Mouse (Mus musculus) right cerebral cortex, postnatal 36 days (tissue): Measurements from ENCODE around the gene Otx2.

ENCODE experiments used
- DNase-seq, 2 experiments: peaks; one replicate each; pipeline ENCODE4 v3.0.0; 2022; ENCODE audit warnings: low spot score in 2 of 2, mixed read lengths in 1 of 2

Otx2 gene

DNA sequence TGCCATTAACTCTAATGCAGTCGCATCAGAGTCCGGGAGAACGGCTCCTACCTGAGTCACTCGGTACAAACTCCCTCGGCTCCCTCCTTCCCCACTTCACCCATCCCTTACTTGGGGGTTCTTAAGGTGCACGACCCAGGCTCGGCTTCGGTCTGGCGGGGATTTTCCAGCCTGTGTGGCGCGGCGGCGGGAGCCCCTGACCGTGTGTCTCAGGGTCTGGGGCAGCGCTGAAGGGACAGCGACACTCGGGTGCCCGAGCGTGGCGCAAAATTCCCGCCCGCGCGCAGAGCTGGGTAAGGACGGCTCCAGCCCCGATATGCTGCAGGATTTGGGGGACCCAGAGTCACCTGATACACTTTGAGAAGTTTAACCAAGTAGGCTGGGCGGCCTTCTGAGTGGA lies at the start of gene Otx2:
Gene Otx2 (minus strand): TSS at position 279 of the 400 bp plus-strand sequence.
- DNase-seq = no peak

DNA sequence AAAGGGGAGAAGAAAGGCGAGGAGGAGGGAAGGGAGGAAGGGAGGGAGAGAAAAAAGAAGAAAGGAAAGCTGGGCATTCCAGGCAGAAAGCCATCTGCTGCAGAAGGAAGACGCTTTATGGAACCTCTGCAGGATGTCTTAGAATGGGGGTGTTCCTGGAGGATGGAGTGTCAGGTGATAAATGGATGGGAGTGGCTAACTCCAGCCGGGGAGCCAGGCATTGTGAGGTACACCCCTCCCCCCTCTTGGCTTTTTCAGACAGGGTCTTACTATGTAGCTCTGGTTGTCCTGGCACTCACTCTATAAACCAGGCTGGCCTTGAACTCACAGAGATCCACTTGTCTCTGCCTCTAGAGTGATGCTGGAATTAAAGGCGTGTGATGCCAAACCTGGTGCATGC lies 49.1 kb upstream of the Otx2 start:
- no peak for DNase-seq

DNA sequence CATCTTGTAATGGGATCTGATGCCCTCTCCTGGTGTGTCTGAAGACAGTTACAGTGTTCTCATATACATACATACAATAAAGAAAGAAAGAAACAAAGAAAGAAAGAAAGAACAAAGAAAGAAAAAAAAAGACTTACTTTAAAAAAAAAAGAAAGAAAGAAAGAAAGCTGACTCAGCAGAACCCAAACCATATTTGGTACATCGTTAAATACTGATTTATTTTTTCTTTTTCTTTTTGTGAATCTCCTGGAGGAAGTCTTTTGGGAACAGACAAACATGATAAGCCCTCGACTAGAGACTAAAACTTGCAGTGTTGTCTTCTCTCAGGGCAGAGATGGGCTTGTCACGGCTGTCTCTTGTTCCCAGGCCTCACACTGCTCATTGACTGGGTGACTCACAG lies 45.7 kb upstream of the Otx2 start:
- no peak for DNase-seq

DNA sequence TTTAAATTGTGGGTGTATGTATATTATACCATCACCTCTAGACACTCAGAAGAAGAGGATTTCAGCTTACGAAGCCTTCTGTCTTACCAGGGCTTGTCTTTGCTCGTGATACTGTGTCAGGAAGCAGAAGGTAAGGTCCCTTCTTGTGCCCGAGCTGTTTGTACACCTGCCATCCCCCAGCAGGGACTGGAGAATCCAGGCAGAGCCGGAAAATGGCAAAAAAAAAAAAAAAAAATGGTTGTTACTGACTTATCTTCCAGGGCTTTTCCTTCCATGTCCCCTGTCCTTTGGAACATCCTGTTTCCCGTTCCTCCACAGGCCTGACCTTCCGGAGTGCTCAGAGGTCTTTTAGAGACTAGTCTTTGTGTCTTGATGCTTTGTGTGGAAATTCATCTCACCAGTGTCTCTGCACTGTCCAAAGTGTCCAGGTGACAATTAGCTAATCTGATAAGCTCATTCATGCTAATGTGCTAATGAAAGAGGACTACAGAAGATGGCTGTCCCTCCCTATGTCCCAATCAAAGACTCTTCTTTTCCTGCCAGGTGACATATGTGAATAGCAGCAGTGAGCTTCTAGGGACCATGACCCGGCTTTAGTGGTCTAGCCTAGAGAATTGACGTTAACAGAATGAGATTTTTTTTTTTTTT lies 44.1 kb upstream of the Otx2 start:
- no peak for DNase-seq

DNA sequence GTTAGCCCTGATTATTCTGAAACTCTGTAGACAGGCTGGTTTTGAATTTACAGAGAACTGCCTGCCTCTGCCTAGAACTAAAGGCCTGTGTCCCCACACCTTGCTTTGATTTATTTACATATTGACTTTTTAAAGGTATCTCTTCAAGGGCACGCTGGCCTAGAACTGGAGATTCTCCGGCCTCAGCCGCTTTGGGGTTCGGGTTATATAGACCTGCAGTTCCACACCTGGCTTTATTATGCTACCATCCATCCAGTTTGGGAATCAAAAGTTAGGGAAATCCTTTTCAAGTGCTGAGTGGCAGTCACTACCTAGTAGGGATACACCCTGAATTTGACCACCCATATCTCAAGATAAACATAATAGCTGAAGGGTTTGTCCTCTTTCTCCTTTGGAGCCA lies 42.8 kb upstream of the Otx2 start:
- no peak for DNase-seq

DNA sequence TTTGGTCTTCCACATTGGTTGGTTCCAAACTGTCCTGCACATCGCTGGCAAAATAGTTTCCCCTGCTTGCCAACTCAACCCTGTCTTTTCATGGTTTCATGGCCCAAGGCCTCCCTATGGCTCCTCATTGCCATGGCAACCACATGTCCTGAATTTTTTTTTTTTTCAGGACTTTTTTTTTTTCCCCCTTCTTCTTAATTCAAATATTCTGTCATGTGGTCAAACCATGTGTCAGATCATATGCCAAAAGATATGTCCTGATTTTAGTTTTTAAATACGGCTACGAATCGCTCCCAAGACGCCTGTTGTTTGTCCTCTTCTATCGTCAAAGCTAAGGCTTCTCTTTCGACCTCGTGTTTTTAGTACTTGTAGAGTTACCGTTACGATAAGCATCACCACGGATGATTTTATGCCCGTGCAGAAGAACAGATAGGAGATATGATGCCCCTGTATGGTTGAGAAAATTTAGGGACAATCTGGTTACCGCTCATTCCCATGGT lies 37.3 kb upstream of the Otx2 start:
- DNase-seq = no peak

DNA sequence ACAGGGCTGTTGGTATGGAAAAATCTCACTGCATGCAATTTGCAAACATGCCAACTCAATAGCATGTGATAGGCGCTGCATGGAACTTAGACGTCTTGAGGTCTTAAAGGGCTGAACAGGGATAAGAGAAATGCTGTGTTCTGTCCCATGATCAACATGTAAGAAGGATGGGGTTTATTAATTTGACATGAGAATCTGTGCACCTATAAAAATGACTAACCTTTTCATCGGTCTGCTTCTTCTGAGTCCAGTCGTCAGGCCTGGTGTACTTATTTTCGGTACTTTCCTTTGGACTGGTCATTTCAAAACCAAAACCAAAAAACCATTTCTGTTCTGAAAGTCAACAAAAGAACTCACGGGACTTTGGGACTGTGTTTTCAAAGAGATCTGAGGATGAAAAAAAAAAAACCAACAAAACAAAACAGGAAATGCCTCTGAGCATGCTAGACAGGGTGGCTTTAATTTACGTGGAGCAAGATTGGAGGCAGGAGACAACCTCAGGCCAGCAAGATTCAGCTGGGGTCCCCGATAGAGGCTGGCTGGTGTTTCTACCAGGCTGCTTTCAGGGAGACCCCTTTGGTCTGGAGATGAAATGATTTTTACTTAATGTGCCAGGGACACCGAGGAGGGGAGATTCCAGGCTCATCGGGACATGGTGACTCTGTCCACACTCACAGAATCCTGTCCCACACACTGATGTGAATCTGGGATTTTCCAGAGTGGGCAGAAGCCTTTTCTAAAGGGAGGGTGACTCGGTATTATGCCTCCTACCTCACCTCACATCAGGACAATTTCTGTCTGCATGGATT lies 36.6 kb upstream of the Otx2 start:
- no peak for DNase-seq

DNA sequence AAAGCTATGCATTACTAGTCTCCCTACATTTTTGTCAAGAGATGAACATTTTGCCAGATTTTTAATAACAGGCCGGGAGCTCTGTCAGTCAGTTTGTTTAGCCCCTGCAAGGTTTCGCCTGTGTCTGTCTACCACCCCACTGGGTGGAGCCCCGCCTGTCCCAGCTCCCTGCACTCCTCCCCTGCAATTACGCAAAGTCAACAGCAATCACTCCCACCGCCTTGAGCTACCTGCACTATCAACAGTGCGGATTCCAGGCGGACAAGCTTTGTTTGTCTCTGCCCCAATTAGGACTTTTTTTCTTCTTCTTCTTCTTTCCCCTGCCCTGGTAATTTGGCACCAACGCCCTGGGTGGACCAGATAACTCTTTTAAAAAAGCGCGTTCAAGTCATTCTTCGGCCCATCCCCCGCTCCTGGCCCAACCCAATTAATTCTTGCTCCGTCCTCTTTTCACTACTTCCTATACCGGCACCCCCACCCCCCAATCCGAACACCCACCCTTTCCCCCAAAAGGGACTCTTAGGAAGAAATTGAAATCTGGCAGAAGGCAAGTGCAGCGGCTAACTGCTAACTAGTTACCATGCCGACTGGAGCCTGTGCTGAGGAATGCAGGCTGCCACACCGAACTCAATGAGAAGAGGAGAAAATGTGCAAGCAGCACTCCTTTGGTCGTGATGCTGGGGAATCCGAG lies 35.9 kb upstream of the Otx2 start:
- DNase-seq = peak; percentile 4 to 16

DNA sequence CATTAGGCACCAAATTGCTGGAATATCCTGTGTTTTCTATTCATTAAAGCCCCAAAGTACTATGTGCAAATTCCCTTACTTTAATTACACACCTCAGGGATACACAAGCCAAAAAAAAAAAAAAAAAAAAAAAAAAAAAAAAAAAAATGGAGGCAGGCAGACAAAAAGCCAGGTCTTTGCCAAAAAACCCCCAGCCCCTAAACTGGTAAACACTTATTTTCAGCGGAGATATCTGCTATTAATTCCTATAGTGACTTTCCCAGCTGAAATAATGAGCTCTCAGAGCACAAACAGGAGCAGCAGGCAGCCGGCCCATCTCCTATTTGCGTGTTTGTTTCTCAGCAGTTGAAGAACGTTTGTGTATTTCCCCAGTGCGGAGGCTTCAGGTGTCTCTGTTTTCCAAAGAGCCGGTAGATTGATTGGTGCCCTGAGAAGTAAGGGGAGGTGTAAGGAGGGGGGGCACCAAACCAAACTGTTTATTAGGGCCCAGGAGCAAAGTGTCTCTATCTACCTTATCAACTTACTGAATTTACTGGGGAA lies 34.3 kb upstream of the Otx2 start:
- no peak for DNase-seq

DNA sequence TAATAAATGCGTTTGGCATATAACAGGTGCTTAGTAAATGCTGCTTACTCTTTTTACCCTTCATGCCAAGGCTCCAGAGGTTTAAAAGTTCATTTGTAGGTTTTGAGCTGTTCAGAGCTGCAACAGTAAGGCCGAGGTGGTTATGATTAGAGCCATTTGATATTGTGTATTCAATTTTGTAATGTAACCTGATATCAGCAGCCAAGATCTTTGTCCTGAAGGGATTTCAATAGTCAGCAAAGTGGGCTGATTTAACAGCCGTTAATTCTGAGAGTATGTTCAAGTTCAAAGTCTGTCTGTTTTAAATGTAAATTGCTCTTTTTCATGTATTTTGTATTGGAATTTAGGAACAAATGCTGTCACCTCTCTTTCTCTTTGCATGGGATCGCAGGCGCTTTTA lies 33.8 kb upstream of the Otx2 start:
- no peak for DNase-seq

DNA sequence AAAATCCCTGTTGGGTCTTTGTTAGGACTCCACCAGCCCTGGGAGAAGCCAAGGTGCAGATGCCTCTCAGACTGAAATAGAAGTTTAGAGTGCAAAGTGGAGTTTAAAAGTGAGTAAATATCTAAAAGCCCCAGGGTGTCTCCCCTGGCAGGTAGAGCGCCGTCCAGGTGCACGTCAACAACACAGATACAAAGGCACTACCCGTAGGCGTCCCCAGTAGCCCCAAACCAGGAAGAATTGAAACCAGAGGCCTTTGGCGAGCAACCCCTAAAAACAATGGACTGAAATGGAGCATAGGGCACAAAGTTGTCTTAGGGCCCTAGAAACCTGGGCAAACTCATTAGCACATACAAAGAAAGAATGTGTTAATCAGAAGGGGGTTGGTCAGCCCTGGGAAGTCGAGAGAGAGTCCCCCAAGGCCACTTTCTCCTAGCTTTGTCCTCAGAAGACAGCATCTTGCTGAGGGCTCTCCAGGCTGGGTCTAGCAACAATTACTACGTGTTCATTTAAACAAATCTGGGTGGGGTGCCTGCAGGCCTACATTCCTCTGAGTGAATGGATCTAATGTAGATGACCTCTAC lies 27.3 kb upstream of the Otx2 start:
- no peak for DNase-seq

DNA sequence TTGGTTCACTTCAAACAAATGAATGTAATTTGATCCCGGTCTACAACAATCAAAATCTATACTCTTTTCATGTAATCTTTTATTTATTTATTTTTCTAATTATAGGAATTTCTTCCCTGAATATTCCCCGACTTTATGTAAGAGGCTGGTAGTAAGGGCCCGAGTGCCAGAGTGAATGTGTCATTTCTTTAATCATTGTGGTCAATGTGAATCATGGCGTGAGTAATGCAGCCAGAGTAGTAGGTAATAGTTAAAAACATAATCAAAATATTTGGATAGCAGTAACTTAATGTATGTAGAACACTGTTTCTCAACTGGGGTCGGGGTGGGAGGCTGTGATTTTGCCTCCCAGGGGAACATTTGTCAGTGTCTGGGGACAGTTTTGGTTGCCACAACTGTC lies 6.0 kb upstream of the Otx2 start:
- no peak for DNase-seq

DNA sequence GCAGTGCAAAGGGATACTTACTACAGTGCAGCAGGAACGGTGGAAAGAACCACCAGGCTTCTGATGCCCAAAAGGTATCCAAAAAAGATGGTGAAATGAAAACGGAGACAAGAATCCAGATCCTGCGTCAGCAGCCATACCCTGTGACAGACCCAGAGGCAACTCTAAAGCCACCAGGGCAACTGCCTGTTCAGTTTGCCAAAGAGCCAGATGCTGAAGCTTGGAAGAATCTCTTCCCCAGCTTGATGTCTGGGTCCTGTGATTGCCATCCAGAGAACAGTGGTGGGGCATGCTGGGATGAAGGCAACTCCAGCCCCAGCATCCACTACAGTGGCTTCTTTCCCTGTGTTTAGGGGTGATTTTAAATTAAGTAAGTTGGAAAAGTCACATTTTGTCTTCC lies 5.1 kb upstream of the Otx2 start:
- DNase-seq = no peak

DNA sequence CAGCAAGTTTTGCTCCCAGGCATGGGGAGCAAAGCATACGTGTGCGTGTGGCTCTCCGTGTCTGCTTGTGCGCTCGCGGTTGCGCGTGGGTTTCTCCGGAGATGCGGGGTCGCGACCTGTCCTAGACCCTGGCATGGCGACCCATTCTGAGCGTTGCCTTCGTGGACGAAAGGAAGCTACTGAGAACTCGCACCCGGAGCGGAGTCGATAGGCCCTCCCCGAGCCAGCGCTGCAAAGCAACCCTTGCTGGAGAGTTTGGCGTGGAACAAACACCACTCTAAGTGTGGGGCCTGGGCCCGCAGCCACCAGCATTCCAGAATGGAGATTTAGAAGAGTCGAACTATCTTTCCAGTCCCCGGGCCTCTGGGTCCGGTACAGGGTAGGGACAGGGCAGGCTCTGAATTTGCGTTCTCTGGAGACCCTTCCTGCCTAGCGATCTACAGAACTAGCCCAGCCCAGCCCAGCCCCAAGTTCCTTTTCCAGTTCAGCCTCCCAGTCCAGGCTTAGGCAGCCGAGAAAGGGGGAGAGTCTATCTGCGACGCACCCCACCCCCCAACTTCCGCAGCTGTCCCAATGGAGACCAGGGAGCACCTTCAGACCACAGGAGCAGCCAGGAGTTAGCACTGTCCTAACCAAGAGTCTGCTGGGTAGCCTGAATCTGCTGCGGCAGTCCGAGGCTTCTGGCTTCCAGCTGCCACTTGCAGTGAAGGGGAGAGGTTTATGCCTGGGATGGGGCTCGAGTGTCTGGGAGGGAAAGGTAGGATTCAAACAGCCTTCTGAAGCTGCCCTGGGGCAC lies 615 bp upstream of the Otx2 start:
- no peak for DNase-seq

DNA sequence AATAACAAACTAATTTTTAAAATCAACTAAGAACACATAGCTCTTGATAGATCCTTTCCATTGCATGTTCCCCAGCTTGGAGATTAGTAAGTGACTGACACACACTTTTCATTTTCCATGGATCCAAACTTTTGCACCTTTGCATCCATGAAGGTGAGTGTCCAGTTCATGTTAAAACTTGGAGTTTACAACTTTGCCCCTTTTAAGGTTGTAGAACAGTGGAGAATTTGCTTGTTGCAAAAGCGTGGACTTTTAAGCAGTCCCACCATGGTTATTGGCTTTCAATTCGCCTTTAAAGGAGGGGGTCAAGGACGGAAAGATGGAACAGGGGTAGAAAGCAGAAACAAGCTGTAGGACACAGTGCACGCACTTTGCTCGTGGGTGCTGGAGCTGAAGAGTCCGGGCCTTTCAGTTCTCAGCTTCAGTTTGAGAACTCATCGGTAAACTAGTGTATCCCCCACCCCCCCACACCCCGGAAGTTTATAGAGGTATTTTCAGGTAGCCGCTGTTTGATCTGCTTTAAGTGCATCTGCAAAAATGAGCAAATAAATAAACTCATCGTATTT lies 925 bp downstream of the Otx2 start:
- no peak for DNase-seq

DNA sequence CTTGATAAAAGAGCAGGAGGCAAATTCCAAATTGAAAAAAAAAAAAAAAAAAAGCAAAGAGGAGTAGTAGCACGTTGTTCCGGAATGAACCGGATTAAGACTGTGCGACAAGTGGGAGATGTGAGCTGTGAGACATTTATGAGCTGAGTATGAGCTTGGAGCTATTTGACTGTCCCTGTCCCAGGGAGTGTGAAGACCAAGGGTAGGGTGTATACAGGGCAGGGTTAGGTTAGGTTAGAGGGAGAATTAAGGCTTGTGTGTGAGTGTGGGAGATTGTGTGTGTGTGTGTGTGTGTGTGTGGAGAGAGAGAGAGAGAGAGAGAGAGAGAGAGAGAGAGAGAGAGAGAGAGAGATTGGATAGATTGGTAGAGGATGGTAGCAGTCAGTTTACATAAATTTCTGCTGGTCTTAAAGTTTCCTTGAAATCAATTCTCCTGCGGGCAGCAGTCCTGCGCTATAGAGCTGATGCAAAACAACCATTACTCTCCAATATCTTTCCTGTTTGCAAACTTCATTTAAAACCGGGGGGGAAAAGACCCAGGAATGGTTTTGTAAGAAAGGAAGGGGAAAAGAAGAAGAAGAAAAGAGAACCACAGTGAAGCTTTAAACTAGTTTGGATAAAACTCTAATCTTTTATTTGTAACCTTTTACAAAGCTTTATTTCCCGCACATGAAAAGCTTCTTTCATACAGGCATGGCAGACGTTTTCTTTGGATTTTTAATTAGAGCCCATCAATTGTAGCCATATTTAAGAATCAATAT lies 2.0 kb downstream of the Otx2 start:
- DNase-seq = no peak

DNA sequence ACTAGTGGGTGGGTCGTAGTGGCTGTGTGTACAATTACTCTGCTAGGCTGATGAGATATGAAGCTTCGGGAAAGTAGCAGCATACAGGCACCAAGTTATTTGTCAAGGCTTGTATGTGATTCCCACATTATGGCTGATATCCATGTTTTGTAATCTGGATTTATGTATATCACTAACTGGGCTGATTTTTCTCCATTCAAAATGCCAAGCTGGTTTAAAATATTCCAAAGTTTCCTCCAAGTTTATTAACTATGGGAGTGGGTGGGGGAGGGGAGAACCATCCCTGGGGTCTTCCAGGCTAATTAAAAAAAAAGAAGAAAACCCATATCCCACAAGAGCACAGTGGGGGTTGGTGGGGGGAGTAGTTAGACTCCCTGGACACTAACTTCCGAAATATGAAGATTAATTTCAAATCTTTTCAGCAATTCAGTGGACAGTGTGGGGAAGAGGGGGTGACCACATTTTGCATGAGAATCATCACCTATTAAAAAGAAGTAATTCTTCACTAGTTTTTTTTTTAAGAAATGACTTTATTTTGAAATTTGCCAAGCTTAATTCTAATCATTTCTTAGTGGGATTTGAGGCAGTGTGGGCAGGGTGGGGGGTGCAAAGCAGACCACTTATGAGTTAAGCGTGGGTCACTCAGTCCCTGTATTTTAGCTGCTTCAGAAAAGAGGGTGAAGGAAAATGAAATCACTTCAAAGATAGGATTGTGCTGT lies 2.7 kb downstream of the Otx2 start:
- no peak for DNase-seq

DNA sequence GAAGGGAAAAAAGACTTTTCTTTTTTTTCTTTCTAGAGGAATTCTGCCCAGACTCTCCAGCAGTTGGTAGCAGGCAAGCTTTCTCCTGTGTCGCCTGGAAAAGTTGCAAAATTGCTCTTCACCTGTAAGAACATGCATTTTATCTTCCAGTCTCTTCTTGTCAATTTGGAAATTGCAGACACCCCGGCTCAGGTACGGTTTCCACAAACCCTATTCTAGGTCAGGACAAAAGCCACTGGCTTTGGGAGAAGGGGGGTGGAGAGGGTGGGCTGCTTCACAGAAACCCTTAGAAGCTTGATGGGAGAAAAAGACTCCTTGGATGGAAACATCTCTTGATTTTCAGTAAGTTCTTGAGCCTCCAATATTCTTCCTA lies 3.4 kb downstream of the Otx2 start:
- no peak for DNase-seq

DNA sequence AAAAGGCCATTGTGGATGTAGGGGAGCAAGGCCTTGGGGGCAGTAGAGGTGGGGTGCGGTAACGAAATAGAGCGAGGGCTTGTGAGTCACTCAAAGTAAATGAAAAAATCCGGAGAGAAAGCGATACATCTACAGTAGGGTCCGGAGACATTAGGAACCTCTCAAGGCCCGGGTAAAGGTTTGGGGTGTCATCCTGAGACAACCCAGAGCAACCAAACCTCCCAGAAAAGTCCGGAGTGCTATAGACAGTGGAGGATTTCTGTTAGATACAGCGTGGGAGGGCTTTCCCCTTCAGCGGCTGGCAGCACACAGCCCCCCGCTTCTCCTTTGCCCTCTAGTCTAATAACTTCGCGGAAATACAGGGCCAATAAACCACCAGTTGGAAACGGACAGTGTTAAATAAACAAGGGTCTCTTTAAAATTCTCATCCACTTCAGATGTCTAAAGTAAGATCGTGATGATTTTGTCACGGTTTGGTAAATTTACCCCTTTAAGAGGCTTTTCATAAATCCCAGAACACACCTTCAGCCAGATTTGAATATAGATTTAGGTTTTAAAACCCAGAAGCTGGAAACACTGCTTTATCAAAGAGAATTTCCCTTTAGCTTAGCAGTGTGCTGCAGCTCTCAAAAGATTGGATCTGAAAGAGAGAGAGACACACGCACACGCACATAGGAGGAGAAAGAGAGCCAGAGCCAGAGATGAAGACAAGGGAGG lies 3.9 kb downstream of the Otx2 start:
- no peak for DNase-seq
